Mouse (Mus musculus): ENCODE results near the gene Bora. TPM values are rescaled to one million over a fixed set of nuclear protein-coding genes. Genes with fewer than 3 reads are reported as not detected.

Bora gene
- polyA plus RNA-seq, 1 experiment from 2014 or later: 77.7 TPM

Other genes starting within 250 kb of the Bora start
- 2.2 and 3.3 TPM in 2 replicates for gene Rpl36a-ps1, start 51.9 kb upstream of the Bora start, polyA plus RNA-seq (2016; fragmentation: Nextera tagmentation; extraction: Ambion mirVana)
- 142 and 143 TPM in 2 replicates for gene Mzt1, start 88 bp upstream of the Bora start, polyA plus RNA-seq (2016; fragmentation: Nextera tagmentation; extraction: Ambion mirVana)
- 24.1 and 24.7 TPM in 2 replicates for gene Pibf1, start 53.2 kb downstream of the Bora start, polyA plus RNA-seq (2016; fragmentation: Nextera tagmentation; extraction: Ambion mirVana)
- gene Dis3, start 53.5 kb downstream of the Bora start, polyA plus RNA-seq (2016; fragmentation: Nextera tagmentation; extraction: Ambion mirVana): 43.9 and 47.6 TPM in 2 replicates

Data from forebrain, embryonic 12.5 days (tissue).